Comparison of ENCODE assay signal across 21 mouse cellular contexts in genomic region chr2:75724863-75725445, GRCm38 (mm10). TPM values are rescaled to one million over a fixed set of nuclear protein-coding genes. Genes with fewer than 3 reads are reported as not detected.
DNase-seq lines count a peak whose midpoint lies in the region; ATAC-seq and TF ChIP-seq lines count a peak whose summit lies in the region.
"Had no signal": no experiment of that assay in that cellular context is flagged by ENCODE, and none has a peak within 500 bp of the region (broad histone marks: within the 10 kb centered on the region; RNA-seq: fewer than 3 reads in every experiment).

No protein-coding gene starts in this region.

- peak; percentile 73 for DNase-seq in kidney, adult 2 months
- no peak for DNase-seq in kidney, adult 11 months
- DNase-seq in lung, postnatal 25 days (ENCODE audit: low spot score), result no peak
- DNase-seq in cerebellum, adult 9-11 months, result peak; percentile 39
- peak; percentile 31 to 35 for DNase-seq in cerebellum, postnatal 36 days
- DNase-seq: adrenal gland, postnatal 10 days; heart, postnatal 14 days; kidney, postnatal 4 days; layer of hippocampus, adult 9-11 months; lung, postnatal 14 days; midbrain, embryonic 14.5 days; thymus, adult 2 months; thymus, postnatal 4 days had no signal

- no peak overlapping the region for H3K4me3 ChIP-seq in kidney, adult 2 months (ENCODE audit: insufficient read depth, low read depth, low read length)
- H3K4me3 ChIP-seq in lung, embryonic 15.5 days, result no peak overlapping the region
- H3K4me3 ChIP-seq in heart, embryonic 12.5 days, result no peak overlapping the region
- H3K4me3 ChIP-seq: forebrain, embryonic 13.5 days; heart, embryonic 13.5 days; limb, embryonic 15.5 days had no signal

- TF ChIP-seq POLR2A in kidney, adult 2 months (IDR thresholded peaks at IDR 0.05; ENCODE audit: low read depth, low read length), result no peak

- no peaks in the 10 kb centered on the region for H3K9me3 ChIP-seq in lung, embryonic 15.5 days
- no peaks in the 10 kb centered on the region; the same call in 1 of the 2 replicates for H3K9me3 ChIP-seq in heart, embryonic 12.5 days (replicated peaks)
- H3K9me3 ChIP-seq: forebrain, embryonic 13.5 days; heart, embryonic 13.5 days; limb, embryonic 15.5 days had no signal

- no peaks in the 10 kb centered on the region for H3K36me3 ChIP-seq in kidney, adult 2 months (ENCODE audit: control insufficient read depth, insufficient read depth, low read length)
- no peaks in the 10 kb centered on the region for H3K36me3 ChIP-seq in lung, embryonic 15.5 days
- no peaks in the 10 kb centered on the region for H3K36me3 ChIP-seq in heart, embryonic 12.5 days
- H3K36me3 ChIP-seq: heart, embryonic 13.5 days; limb, embryonic 15.5 days had no signal

- WGBS in kidney, adult 2 months, result 28% methylated on average over 5 of the region's 5 CpGs
- WGBS in lung, embryonic 15.5 days, result 44% methylated on average over 5 of the region's 5 CpGs
- 73% methylated on average over 5 of the region's 5 CpGs for WGBS in heart, embryonic 12.5 days

- no peak overlapping the region for H3K9ac ChIP-seq in lung, embryonic 15.5 days
- no peak overlapping the region for H3K9ac ChIP-seq in heart, embryonic 12.5 days
- H3K9ac ChIP-seq: forebrain, embryonic 13.5 days; heart, embryonic 13.5 days; limb, embryonic 15.5 days; liver, embryonic 14.5 days had no signal

- H3K27ac ChIP-seq in kidney, adult 2 months (ENCODE audit: insufficient read depth, low read depth, low read length), result no peak overlapping the region
- H3K27ac ChIP-seq in lung, embryonic 15.5 days, result peak overlapping the region; percentile 33; the same call in 1 of the 2 replicates
- no peak overlapping the region for H3K27ac ChIP-seq in heart, embryonic 12.5 days (ENCODE audit: poor library complexity, severe bottlenecking)
- H3K27ac ChIP-seq: forebrain, embryonic 13.5 days; heart, embryonic 13.5 days; limb, embryonic 15.5 days; liver, embryonic 14.5 days; stomach, postnatal 0 days had no signal

- ATAC-seq in lung, embryonic 15.5 days (ENCODE audit: borderline replicate concordance, extremely low read depth, low FRiP score, low TSS enrichment), result peak; percentile 11; the same call in 1 of the 2 replicates
- no peak for ATAC-seq in heart, embryonic 12.5 days (ENCODE audit: insufficient number of reproducible peaks, low FRiP score)
- ATAC-seq: forebrain, embryonic 13.5 days; intestine, postnatal 0 days had no signal

- no peaks in the 10 kb centered on the region; the same call in 1 of the 2 replicates for H3K4me1 ChIP-seq in kidney, adult 2 months (ENCODE audit: control insufficient read depth, insufficient read depth, low read length)
- peaks cover 4% of the 10 kb centered on the region; the same call in 1 of the 2 replicates for H3K4me1 ChIP-seq in lung, embryonic 15.5 days
- H3K4me1 ChIP-seq in heart, embryonic 12.5 days (replicated peaks), result peaks cover 5% of the 10 kb centered on the region; the same call in 1 of the 2 replicates
- H3K4me1 ChIP-seq: forebrain, embryonic 13.5 days; limb, embryonic 15.5 days had no signal

- no peak overlapping the region for H3K4me2 ChIP-seq in lung, embryonic 15.5 days
- H3K4me2 ChIP-seq in heart, embryonic 12.5 days, result no peak overlapping the region
- H3K4me2 ChIP-seq: forebrain, embryonic 13.5 days; heart, embryonic 13.5 days; limb, embryonic 15.5 days had no signal

- TF ChIP-seq CTCF in kidney, adult 2 months (conservative IDR thresholded peaks at IDR 0.05; ENCODE audit: insufficient read depth, insufficient read length, low read depth, low read length), result no peak

- no peaks in the 10 kb centered on the region for H3K27me3 ChIP-seq in kidney, adult 2 months (replicated peaks; ENCODE audit: control insufficient read depth, insufficient read depth, low read length)
- H3K27me3 ChIP-seq in lung, embryonic 15.5 days, result no peaks in the 10 kb centered on the region
- H3K27me3 ChIP-seq in heart, embryonic 12.5 days (replicated peaks), result no peaks in the 10 kb centered on the region
- H3K27me3 ChIP-seq: forebrain, embryonic 13.5 days; heart, embryonic 13.5 days; limb, embryonic 15.5 days had no signal

RNA-seq across cellular contexts. Expression of gene Nfe2l2, which starts 20.5 kb away (rescaled TPM):
- 58.0 and 59.5 TPM in 2 replicates for polyA plus RNA-seq in kidney, adult 2 months (2012; rRNA removed)
- 92.9 and 99.0 TPM in 2 replicates for polyA plus RNA-seq in lung, embryonic 15.5 days (2015; fragmentation: Nextera tagmentation; extraction: Ambion mirVana)
- polyA plus RNA-seq in heart, embryonic 12.5 days (2016; fragmentation: Nextera tagmentation; extraction: Ambion mirVana), result 47.9 and 48.8 TPM in 2 replicates

Comparison
In these comparisons a context has a peak if more than half of its experiments do, and no peak if none do; other contexts are left out.
1. DNase-seq: peak in kidney, adult 2 months (single experiment), cerebellum, adult 9-11 months (single experiment) and cerebellum, postnatal 36 days (2 of 2); none in kidney, adult 11 months (single experiment) and lung, postnatal 25 days (single experiment).